Mouse (Mus musculus) heart, embryonic 12.5 days (tissue): ENCODE measurements around the gene Olfr1043. TPM values are rescaled to one million over a fixed set of nuclear protein-coding genes. Genes with fewer than 3 reads are reported as not detected.

Experiments
- polyA plus RNA-seq: library from polyadenylated mRNA; unstranded; fragments of >200 nt; fragmentation: Nextera tagmentation; extraction: Ambion mirVana; gene quantifications from 2 replicates; pipeline ENCODE4 v1.2.1, GENCODE M21; 2016

The Olfr1043 gene
- polyA plus RNA-seq, 1 experiment from 2014 or later = not detected

Other genes with a start within 250 kb of the Olfr1043 start
- gene Olfr1026, start 246.0 kb downstream of the Olfr1043 start, polyA plus RNA-seq = not detected in 2 replicates
- gene Olfr1028, start 217.1 kb downstream of the Olfr1043 start, polyA plus RNA-seq = not detected in 2 replicates
- not detected in 2 replicates for gene Olfr1029, start 193.6 kb downstream of the Olfr1043 start, polyA plus RNA-seq
- not detected in 2 replicates for gene Olfr1030, start 188.2 kb downstream of the Olfr1043 start, polyA plus RNA-seq
- not detected in 2 replicates for gene Olfr1031, start 177.2 kb downstream of the Olfr1043 start, polyA plus RNA-seq
- not detected in 2 replicates for gene Olfr1032, start 162.0 kb downstream of the Olfr1043 start, polyA plus RNA-seq
- gene Olfr1033, start 146.9 kb downstream of the Olfr1043 start, polyA plus RNA-seq = 1.3 and 1.4 TPM in 2 replicates
- not detected in 2 replicates for gene Olfr1034, start 121.7 kb downstream of the Olfr1043 start, polyA plus RNA-seq
- gene Olfr1036, start 93.5 kb downstream of the Olfr1043 start, polyA plus RNA-seq = not detected in 2 replicates
- not detected in 2 replicates for gene Olfr1037, start 80.1 kb downstream of the Olfr1043 start, polyA plus RNA-seq
- gene Olfr1039, start 31.6 kb downstream of the Olfr1043 start, polyA plus RNA-seq = not detected in 2 replicates
- gene Olfr1040, start 20.8 kb downstream of the Olfr1043 start, polyA plus RNA-seq = not detected in 2 replicates
- gene Olfr1042, start 5.7 kb downstream of the Olfr1043 start, polyA plus RNA-seq = not detected in 2 replicates
- not detected in 2 replicates for gene Olfr1044, start 10.3 kb upstream of the Olfr1043 start, polyA plus RNA-seq
- not detected in 2 replicates for gene Olfr52, start 18.2 kb upstream of the Olfr1043 start, polyA plus RNA-seq
- not detected in 2 replicates for gene Olfr1045, start 35.5 kb upstream of the Olfr1043 start, polyA plus RNA-seq
- not detected in 2 replicates for gene Olfr1046, start 51.8 kb upstream of the Olfr1043 start, polyA plus RNA-seq
- not detected in 2 replicates for gene Olfr1047, start 63.9 kb upstream of the Olfr1043 start, polyA plus RNA-seq
- not detected in 2 replicates for gene Olfr1048, start 72.8 kb upstream of the Olfr1043 start, polyA plus RNA-seq
- gene Olfr1049, start 90.8 kb upstream of the Olfr1043 start, polyA plus RNA-seq = not detected in 2 replicates
- not detected in 2 replicates for gene Olfr1051, start 111.6 kb upstream of the Olfr1043 start, polyA plus RNA-seq
- gene Olfr1052, start 124.9 kb upstream of the Olfr1043 start, polyA plus RNA-seq = not detected in 2 replicates
- gene Olfr1053, start 147.8 kb upstream of the Olfr1043 start, polyA plus RNA-seq = not detected in 2 replicates
- gene Olfr1054, start 167.9 kb upstream of the Olfr1043 start, polyA plus RNA-seq = not detected in 2 replicates
- not detected in 2 replicates for gene Olfr1055, start 182.8 kb upstream of the Olfr1043 start, polyA plus RNA-seq
- gene Olfr1056, start 194.9 kb upstream of the Olfr1043 start, polyA plus RNA-seq = not detected in 2 replicates
- not detected in 2 replicates for gene Olfr1057, start 210.9 kb upstream of the Olfr1043 start, polyA plus RNA-seq
- not detected in 2 replicates for gene Olfr1058, start 221.0 kb upstream of the Olfr1043 start, polyA plus RNA-seq
- not detected in 2 replicates for gene Olfr1061, start 246.5 kb upstream of the Olfr1043 start, polyA plus RNA-seq